Mouse (Mus musculus) T-helper 1 cell (primary cell): ENCODE measurements around the gene Alx3.

Source experiments
- in situ Hi-C: fragments of 300-600 bp; cut with MboI, MseI; formaldehyde crosslinking; loops from one replicate; pipeline ENCODE4 v1.15.1; 2025; ENCODE audit warnings: high pct_unique_total_duplicates

Alx3 gene

GRCm38 (mm10) chr3:107594662-107595263, at the start of gene Alx3:
Gene Alx3 (plus strand): TSS chr3:107595031.
- in situ Hi-C loops = no loop called here

- in situ Hi-C loops = no loop called here
Observed at GRCm38 (mm10) chr3:107545278-107545677, 49.6 kb upstream of the Alx3 start.

GRCm38 (mm10) chr3:107545716-107546412, 49.0 kb upstream of the Alx3 start:
- in situ Hi-C loops = no loop called here

GRCm38 (mm10) chr3:107546956-107547355, 47.9 kb upstream of the Alx3 start:
- in situ Hi-C loops = no loop called here

GRCm38 (mm10) chr3:107550409-107551049, 44.3 kb upstream of the Alx3 start:
- in situ Hi-C loops = no loop called here

GRCm38 (mm10) chr3:107554842-107555241, 40.0 kb upstream of the Alx3 start, which contains the start of gene Ubl4b:
Gene Ubl4b (minus strand): TSS chr3:107555073.
- in situ Hi-C loops = no loop called here

GRCm38 (mm10) chr3:107558740-107559139, 36.1 kb upstream of the Alx3 start:
- in situ Hi-C loops = no loop called here

GRCm38 (mm10) chr3:107559183-107559582, 35.6 kb upstream of the Alx3 start:
- in situ Hi-C loops = no loop called here

- in situ Hi-C loops = no loop called here
Observed at GRCm38 (mm10) chr3:107562104-107562503, 32.7 kb upstream of the Alx3 start.

- in situ Hi-C loops = no loop called here
Observed at GRCm38 (mm10) chr3:107562591-107562990, 32.2 kb upstream of the Alx3 start.

- in situ Hi-C loops = no loop called here
Observed at GRCm38 (mm10) chr3:107563880-107564279, 31.0 kb upstream of the Alx3 start.

GRCm38 (mm10) chr3:107565331-107565730, 29.5 kb upstream of the Alx3 start:
- in situ Hi-C loops = no loop called here

- in situ Hi-C loops = no loop called here
Observed at GRCm38 (mm10) chr3:107567766-107568165, 27.1 kb upstream of the Alx3 start.

- in situ Hi-C loops = no loop called here
Observed at GRCm38 (mm10) chr3:107568721-107569120, 26.1 kb upstream of the Alx3 start.

- in situ Hi-C loops = loop anchor here (10.0 kb wide), 1 partner anchor 616 kb away; no protein-coding TSS in a partner anchor
Observed at GRCm38 (mm10) chr3:107571205-107571604, 23.6 kb upstream of the Alx3 start.

- in situ Hi-C loops = loop anchor here (10.0 kb wide), 1 partner anchor 622 kb away; no protein-coding TSS in a partner anchor
Observed at GRCm38 (mm10) chr3:107576807-107577206, 18.0 kb upstream of the Alx3 start.

- in situ Hi-C loops = loop anchor here (10.0 kb wide), 1 partner anchor 623 kb away; no protein-coding TSS in a partner anchor
Observed at GRCm38 (mm10) chr3:107577810-107578390, 16.9 kb upstream of the Alx3 start.

GRCm38 (mm10) chr3:107579466-107579865, 15.4 kb upstream of the Alx3 start:
- in situ Hi-C loops = loop anchor here (10.0 kb wide), 1 partner anchor 625 kb away; no protein-coding TSS in a partner anchor

GRCm38 (mm10) chr3:107581103-107582010, 13.5 kb upstream of the Alx3 start:
- in situ Hi-C loops = no loop called here

- in situ Hi-C loops = no loop called here
Observed at GRCm38 (mm10) chr3:107582130-107582874, 12.5 kb upstream of the Alx3 start.
